Mouse (Mus musculus) thymus, adult 2 months (tissue): ENCODE results near the gene Gm10142. TPM values are rescaled to one million over a fixed set of nuclear protein-coding genes. Genes with fewer than 3 reads are reported as not detected.
"Not testable (repeated sequence)": the region's sequence is repeated elsewhere in the genome, so short reads cannot be mapped to it uniquely, and the experiment has no call there.

Source experiments
- DNase-seq: peaks from one replicate; pipeline ENCODE4 v3.0.0; 2021
- H3K27ac ChIP-seq: fragments of 200-500 bp; 2 replicates; pipeline ENCODE4 v1.5.1; 2012; ENCODE audit warnings: low read length, control low read depth; ENCODE audit not compliant: control insufficient read depth, insufficient read depth
- H3K27me3 ChIP-seq: fragments of 200-500 bp; 2 replicates; pipeline ENCODE4 v1.6.1; 2012; ENCODE audit warnings: mild to moderate bottlenecking, low read length, moderate library complexity, mixed read lengths; ENCODE audit not compliant: control insufficient read depth, insufficient read depth
- H3K36me3 ChIP-seq: fragments of 200-500 bp; 2 replicates; pipeline ENCODE4 v1.6.1; 2012; ENCODE audit warnings: mild to moderate bottlenecking, low read length, moderate library complexity; ENCODE audit not compliant: control insufficient read depth, insufficient read depth
- H3K4me1 ChIP-seq: fragments of 200-500 bp; replicated peaks from 2 replicates; pipeline ENCODE4 v1.6.1; 2012; ENCODE audit warnings: low read length; ENCODE audit not compliant: control insufficient read depth, insufficient read depth
- H3K4me3 ChIP-seq: fragments of 200-500 bp; 2 replicates; pipeline ENCODE4 v1.5.1; 2012; ENCODE audit warnings: mild to moderate bottlenecking, low read length, control low read depth, moderate library complexity; ENCODE audit not compliant: control insufficient read depth, insufficient read depth
- CTCF ChIP-seq: fragments of 200-500 bp; IDR thresholded peaks from 2 replicates; pipeline ENCODE4 v1.5.1; 2012; ENCODE audit warnings: mild to moderate bottlenecking, control low read depth, low read length, moderate library complexity, borderline replicate concordance; ENCODE audit not compliant: control insufficient read depth, poor library complexity, insufficient read depth; ENCODE audit errors: extremely low read depth
- POLR2A ChIP-seq: fragments of 200-500 bp; IDR thresholded peaks from 2 replicates; pipeline ENCODE4 v1.6.1; 2012; ENCODE audit warnings: mild to moderate bottlenecking, low read length, control low read depth, moderate library complexity; ENCODE audit not compliant: control insufficient read depth, poor library complexity, insufficient read depth; ENCODE audit errors: extremely low read depth
- WGBS: fragments of 180-500 bp; shearing (Covaris S2); methylation state at CpG from one replicate; pipeline ENCODE4 v1.1.7; 2018; 5-methylcytosine and 5-hydroxymethylcytosine counted together
- polyA plus RNA-seq: library from polyadenylated mRNA; depleted of rRNA; stranded (reverse); fragments of >200 nt; gene quantifications from 2 replicates; pipeline ENCODE4 v1.2.3, GENCODE M21; 2012

The Gm10142 gene
- polyA plus RNA-seq, 1 experiment = not detected

GRCm38 (mm10) chr10:77709831-77710230 lies 5.8 kb upstream of the Gm10142 start:
- H3K27ac ChIP-seq = no peak overlapping the region
- WGBS = 85% methylated on average over 3 of the region's 3 CpGs
- TF ChIP-seq POLR2A (no peak), CTCF (no peak)
- no peak for DNase-seq
- no peaks in the 10 kb centered on the region for H3K27me3 ChIP-seq
- no peaks in the 10 kb centered on the region for H3K4me1 ChIP-seq
- H3K36me3 ChIP-seq = no peaks in the 10 kb centered on the region
- H3K4me3 ChIP-seq = no peak overlapping the region

DNA sequence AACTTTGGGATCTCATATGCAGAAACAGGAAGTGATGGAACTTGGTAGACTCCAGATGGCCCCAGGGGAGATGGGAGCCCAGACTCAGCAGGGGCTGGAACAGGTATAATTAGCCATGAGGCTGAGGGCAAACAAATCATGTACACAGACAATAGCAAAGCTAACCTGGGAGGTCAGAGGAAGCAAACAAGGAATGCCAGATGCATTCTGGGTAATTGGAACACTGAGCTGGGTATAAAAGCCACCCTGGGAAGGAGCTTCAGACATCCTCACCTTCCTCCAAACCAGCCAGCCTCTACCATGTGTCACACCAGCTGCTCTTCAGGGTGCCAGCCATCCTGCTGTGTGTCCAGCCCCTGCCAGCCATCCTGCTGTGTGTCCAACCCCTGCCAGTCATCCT lies 4.5 kb upstream of the Gm10142 start, which contains the start of gene Gm10024:
Gene Gm10024 (plus strand): TSS at position 301 of the 400 bp plus-strand sequence.
- not testable (repeated sequence) for DNase-seq, H3K27me3 ChIP-seq, H3K4me3 ChIP-seq, H3K27ac ChIP-seq, H3K36me3 ChIP-seq, H3K4me1 ChIP-seq

DNA sequence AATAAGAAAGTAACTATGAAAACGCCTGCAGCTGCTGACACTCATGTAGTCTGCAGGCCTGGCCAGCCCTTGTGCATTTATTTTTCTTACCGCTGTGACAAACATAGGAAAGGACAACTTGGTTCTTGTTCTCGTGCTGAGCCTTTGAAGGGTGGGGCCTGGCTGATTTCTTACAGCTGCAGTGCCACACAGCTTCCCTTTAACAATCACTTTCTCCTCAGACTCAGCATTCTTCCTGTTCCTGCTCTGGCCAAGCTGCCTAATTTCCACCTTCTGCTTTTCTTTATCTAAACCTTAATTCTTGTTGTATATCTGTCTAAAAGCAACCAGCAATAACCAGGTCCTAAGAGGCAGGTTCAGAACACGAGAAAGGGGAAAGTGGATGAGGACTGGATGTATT lies 1.9 kb upstream of the Gm10142 start:
- DNase-seq = no peak

DNA sequence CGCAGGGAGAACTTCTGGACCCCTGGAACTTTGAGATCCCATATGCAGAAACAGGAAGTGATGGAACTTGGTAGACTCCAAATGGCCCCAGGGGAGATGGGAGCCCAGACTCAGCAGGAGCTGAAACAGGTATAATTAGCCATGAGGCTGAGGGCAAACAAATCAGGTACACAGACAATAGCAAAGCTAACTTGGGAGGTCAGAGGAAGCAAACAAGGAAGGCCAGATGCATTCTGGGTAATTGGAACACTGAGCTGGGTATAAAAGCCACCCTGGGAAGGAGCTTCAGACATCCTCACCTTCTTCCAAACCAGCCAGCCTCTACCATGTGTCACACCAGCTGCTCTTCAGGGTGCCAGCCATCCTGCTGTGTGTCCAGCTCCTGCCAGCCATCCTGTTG lies 4.7 kb downstream of the Gm10142 start, which contains the start of gene Krtap12-1:
Gene Krtap12-1 (plus strand): TSS at position 301 of the 400 bp plus-strand sequence.
- H3K4me3 ChIP-seq, H3K36me3 ChIP-seq, H3K27ac ChIP-seq, H3K4me1 ChIP-seq, DNase-seq, H3K27me3 ChIP-seq: not testable (repeated sequence)
- 94% methylated on average over 1 of the region's 1 CpGs for WGBS

More for the DNA sequence above, 1.9 kb upstream of the Gm10142 start:
- TF ChIP-seq CTCF (no peak), POLR2A (no peak)
- no peak overlapping the region for H3K4me3 ChIP-seq
- H3K27me3 ChIP-seq = no peaks in the 10 kb centered on the region
- no peaks in the 10 kb centered on the region for H3K36me3 ChIP-seq
- H3K27ac ChIP-seq = no peak overlapping the region
- WGBS = 21% methylated on average over 4 of the region's 4 CpGs
- no peaks in the 10 kb centered on the region for H3K4me1 ChIP-seq

GRCm38 (mm10) chr10:77724855-77725254 lies 9.2 kb downstream of the Gm10142 start:
- no peaks in the 10 kb centered on the region for H3K4me1 ChIP-seq
- no peak for TF ChIP-seq CTCF
- TF ChIP-seq POLR2A = no peak
- WGBS = 84% methylated on average over 8 of the region's 8 CpGs
- H3K27me3 ChIP-seq = no peaks in the 10 kb centered on the region
- no peak for DNase-seq
- H3K36me3 ChIP-seq = no peaks in the 10 kb centered on the region
- no peak overlapping the region for H3K27ac ChIP-seq
- H3K4me3 ChIP-seq = no peak overlapping the region

GRCm38 (mm10) chr10:77726186-77726585 lies 10.6 kb downstream of the Gm10142 start, which contains the start of gene Gm10100:
Gm10100 (plus strand) TSS chr10:77726486.
- H3K4me1 ChIP-seq = no peaks in the 10 kb centered on the region
- 34% methylated on average over 3 of the region's 3 CpGs for WGBS
- no peaks in the 10 kb centered on the region for H3K27me3 ChIP-seq
- H3K36me3 ChIP-seq = no peaks in the 10 kb centered on the region
- TF ChIP-seq POLR2A (no peak), CTCF (no peak)
- no peak within 1 kb of the TSS for H3K4me3 ChIP-seq
- H3K27ac ChIP-seq = no peak within 1 kb of the TSS
- DNase-seq = no peak

GRCm38 (mm10) chr10:77728280-77728679 lies 12.7 kb downstream of the Gm10142 start:
- no peak overlapping the region for H3K4me3 ChIP-seq
- WGBS = 74% methylated on average over 4 of the region's 4 CpGs
- H3K4me1 ChIP-seq = no peaks in the 10 kb centered on the region
- H3K36me3 ChIP-seq = no peaks in the 10 kb centered on the region
- no peak for TF ChIP-seq CTCF
- no peak for TF ChIP-seq POLR2A
- H3K27me3 ChIP-seq = no peaks in the 10 kb centered on the region
- DNase-seq = no peak
- no peak overlapping the region for H3K27ac ChIP-seq

GRCm38 (mm10) chr10:77729241-77729640 lies 13.6 kb downstream of the Gm10142 start:
- no peaks in the 10 kb centered on the region for H3K4me1 ChIP-seq
- peak; percentile 62; the same call in 1 of the 2 replicates for TF ChIP-seq CTCF
- TF ChIP-seq POLR2A = no peak
- H3K4me3 ChIP-seq = no peak overlapping the region
- WGBS = 64% methylated on average over 4 of the region's 4 CpGs
- H3K36me3 ChIP-seq = no peaks in the 10 kb centered on the region
- no peaks in the 10 kb centered on the region for H3K27me3 ChIP-seq
- no peak overlapping the region for H3K27ac ChIP-seq
- peak; percentile 18 for DNase-seq
